Mouse (Mus musculus): ENCODE data around the gene H6pd.

Gene H6pd

GRCm38 (mm10) chr4:149975291-149975690 lies 33.5 kb downstream of the H6pd start:
- DNase-seq (ENCODE audit: low read depth) = no peak

GRCm38 (mm10) chr4:149971393-149971792 lies 37.4 kb downstream of the H6pd start:
- no peak for DNase-seq (ENCODE audit: low read depth)

- no peak for DNase-seq (ENCODE audit: low read depth)
Measured at GRCm38 (mm10) chr4:149968526-149968925, 40.3 kb downstream of the H6pd start.

GRCm38 (mm10) chr4:149966963-149967362 lies 41.9 kb downstream of the H6pd start:
- no peak for DNase-seq (ENCODE audit: low read depth)

GRCm38 (mm10) chr4:149966252-149966651 lies 42.6 kb downstream of the H6pd start:
- DNase-seq (ENCODE audit: low read depth) = no peak

GRCm38 (mm10) chr4:149965672-149966071 lies 43.2 kb downstream of the H6pd start:
- no peak for DNase-seq (ENCODE audit: low read depth)

GRCm38 (mm10) chr4:149965242-149965641 lies 43.6 kb downstream of the H6pd start:
- no peak for DNase-seq (ENCODE audit: low read depth)

- no peak for DNase-seq (ENCODE audit: low read depth)
Measured at GRCm38 (mm10) chr4:149964770-149965169, 44.1 kb downstream of the H6pd start.

- DNase-seq (ENCODE audit: low read depth) = no peak
Measured at GRCm38 (mm10) chr4:149964285-149964684, 44.5 kb downstream of the H6pd start.

- no peak for DNase-seq (ENCODE audit: low read depth)
Measured at GRCm38 (mm10) chr4:149960391-149960790, 48.4 kb downstream of the H6pd start.

- DNase-seq (ENCODE audit: low read depth) = no peak
Measured at GRCm38 (mm10) chr4:149959816-149960215, 49.0 kb downstream of the H6pd start.

- DNase-seq (ENCODE audit: low read depth) = peak; percentile 58
Measured at GRCm38 (mm10) chr4:149958566-149958965, 50.3 kb downstream of the H6pd start.

- DNase-seq (ENCODE audit: low read depth) = no peak
Measured at GRCm38 (mm10) chr4:149956048-149956447, 52.8 kb downstream of the H6pd start.

- DNase-seq (ENCODE audit: low read depth) = no peak
Measured at GRCm38 (mm10) chr4:149955631-149956030, 53.2 kb downstream of the H6pd start.

- peak; percentile 90 for DNase-seq (ENCODE audit: low read depth)
Measured at GRCm38 (mm10) chr4:149954893-149955439, 53.9 kb downstream of the H6pd start, which contains the start of gene Spsb1. Gene Spsb1 (minus strand): TSS chr4:149955043.

GRCm38 (mm10) chr4:149953621-149954481 lies 55.0 kb downstream of the H6pd start:
- DNase-seq (ENCODE audit: low read depth) = no peak

GRCm38 (mm10) chr4:149952201-149952600 lies 56.6 kb downstream of the H6pd start:
- no peak for DNase-seq (ENCODE audit: low read depth)

GRCm38 (mm10) chr4:149951201-149951600 lies 57.6 kb downstream of the H6pd start:
- DNase-seq (ENCODE audit: low read depth) = no peak

GRCm38 (mm10) chr4:149949691-149950090 lies 59.1 kb downstream of the H6pd start:
- no peak for DNase-seq (ENCODE audit: low read depth)

GRCm38 (mm10) chr4:149948119-149948518 lies 60.7 kb downstream of the H6pd start:
- DNase-seq (ENCODE audit: low read depth) = no peak

- DNase-seq (ENCODE audit: low read depth) = no peak
Measured at GRCm38 (mm10) chr4:149947396-149947795, 61.4 kb downstream of the H6pd start.

- no peak for DNase-seq (ENCODE audit: low read depth)
Measured at GRCm38 (mm10) chr4:149945194-149945593, 63.6 kb downstream of the H6pd start.

- DNase-seq (ENCODE audit: low read depth) = no peak
Measured at GRCm38 (mm10) chr4:149944214-149944613, 64.6 kb downstream of the H6pd start.
